Mouse (Mus musculus): ENCODE measurements around the gene Pakap. TPM values are rescaled to one million over a fixed set of nuclear protein-coding genes. Genes with fewer than 3 reads are reported as not detected.
A peak's percentile ranks its signal among the peaks of the same experiment; 100 is the strongest.

The Pakap gene
- polyA plus RNA-seq, 1 experiment from 2014 or later = 46.0 TPM

- no peak overlapping the region for H3K4me3 ChIP-seq (ENCODE audit: low read depth, low read length)
- H3K9ac ChIP-seq (ENCODE audit: low read depth, low read length) = no peak overlapping the region
- no peaks in the 10 kb centered on the region for H3K27me3 ChIP-seq (ENCODE audit: control insufficient read depth, insufficient read depth, low read length)
- H3K9me3 ChIP-seq (replicated peaks; ENCODE audit: control insufficient read depth, low read length) = no peaks in the 10 kb centered on the region; the same call in 1 of the 2 replicates
- peaks cover 13% of the 10 kb centered on the region for H3K4me1 ChIP-seq (ENCODE audit: control insufficient read depth, insufficient read depth, low read length)
- ATAC-seq (replicated peaks; ENCODE audit: insufficient number of reproducible peaks, low FRiP score, low TSS enrichment) = no peak
- no peak overlapping the region for H3K27ac ChIP-seq (ENCODE audit: low read depth, low read length)
- 81% methylated on average over 12 of the region's 12 CpGs for WGBS (ENCODE audit: insufficient replicate concordance)
- H3K4me2 ChIP-seq = no peak overlapping the region
- peaks cover 18% of the 10 kb centered on the region for H3K36me3 ChIP-seq (ENCODE audit: control insufficient read depth, insufficient read depth, low read length)
Observed at GRCm38 (mm10) chr4:57656388-57656787, 88.4 kb downstream of the Pakap start.

DNA sequence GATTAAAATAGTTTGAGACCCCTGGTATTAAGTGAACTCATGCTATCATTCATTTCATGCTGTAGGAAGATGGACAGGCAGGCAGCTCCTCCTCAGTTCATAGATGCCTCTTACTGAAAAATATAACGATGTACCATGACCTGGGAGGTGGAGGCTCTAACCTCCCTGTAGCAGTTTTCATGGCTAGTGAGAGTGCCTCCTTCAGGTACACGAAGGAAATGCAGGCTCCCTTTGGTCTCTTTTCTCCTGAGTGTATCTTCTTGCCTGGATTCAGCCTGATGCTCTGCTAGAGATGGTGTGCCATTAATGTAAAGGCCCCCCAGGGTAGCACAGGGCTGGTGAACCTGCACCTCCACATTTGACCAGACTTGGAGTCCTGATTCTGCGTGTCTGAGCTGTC, 88.9 kb downstream of the Pakap start:
- Histone ChIP-seq H3K9ac (ENCODE audit: low read depth, low read length) (no peak overlapping the region), H3K4me1 (ENCODE audit: control insufficient read depth, insufficient read depth, low read length) (peaks cover 13% of the 10 kb centered on the region), H3K27me3 (ENCODE audit: control insufficient read depth, insufficient read depth, low read length) (no peaks in the 10 kb centered on the region), H3K4me2 (no peak overlapping the region), H3K9me3 (replicated peaks; ENCODE audit: control insufficient read depth, low read length) (no peaks in the 10 kb centered on the region; the same call in 1 of the 2 replicates), H3K4me3 (ENCODE audit: low read depth, low read length) (no peak overlapping the region), H3K27ac (ENCODE audit: low read depth, low read length) (no peak overlapping the region), H3K36me3 (ENCODE audit: control insufficient read depth, insufficient read depth, low read length) (peaks cover 18% of the 10 kb centered on the region)
- WGBS (ENCODE audit: insufficient replicate concordance) = 69% methylated on average over 3 of the region's 3 CpGs
- ATAC-seq (replicated peaks; ENCODE audit: insufficient number of reproducible peaks, low FRiP score, low TSS enrichment) = no peak

DNA sequence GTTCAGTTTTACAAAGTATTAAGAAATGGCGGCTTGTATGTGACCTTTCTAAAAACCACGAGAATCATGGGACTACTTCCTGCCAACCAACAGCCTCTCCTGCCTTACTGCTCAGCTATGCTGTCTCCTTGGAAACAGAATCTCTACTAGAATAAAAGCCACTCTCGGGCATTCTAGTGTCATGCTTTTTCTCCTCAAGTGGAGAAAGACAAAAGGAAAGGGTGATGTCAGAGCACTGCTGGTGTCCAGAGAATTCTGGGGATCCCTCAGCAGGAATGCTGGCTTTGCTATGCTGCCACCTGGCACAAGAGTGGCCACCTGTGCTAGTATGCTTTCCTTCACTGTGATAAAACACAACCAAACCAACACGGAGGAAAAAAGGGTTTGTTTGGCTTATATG, 92.5 kb downstream of the Pakap start:
- 28% methylated on average over 4 of the region's 4 CpGs for WGBS (ENCODE audit: insufficient replicate concordance)
- peaks cover 6% of the 10 kb centered on the region for H3K36me3 ChIP-seq (ENCODE audit: control insufficient read depth, insufficient read depth, low read length)
- no peaks in the 10 kb centered on the region for H3K27me3 ChIP-seq (ENCODE audit: control insufficient read depth, insufficient read depth, low read length)
- no peak overlapping the region for H3K9ac ChIP-seq (ENCODE audit: low read depth, low read length)
- no peak for ATAC-seq (replicated peaks; ENCODE audit: insufficient number of reproducible peaks, low FRiP score, low TSS enrichment)
- no peak overlapping the region for H3K27ac ChIP-seq (ENCODE audit: low read depth, low read length)
- H3K4me3 ChIP-seq (ENCODE audit: low read depth, low read length) = no peak overlapping the region
- H3K4me2 ChIP-seq = no peak overlapping the region
- H3K4me1 ChIP-seq (ENCODE audit: control insufficient read depth, insufficient read depth, low read length) = peaks cover 13% of the 10 kb centered on the region
- H3K9me3 ChIP-seq (replicated peaks; ENCODE audit: control insufficient read depth, low read length) = no peaks in the 10 kb centered on the region

DNA sequence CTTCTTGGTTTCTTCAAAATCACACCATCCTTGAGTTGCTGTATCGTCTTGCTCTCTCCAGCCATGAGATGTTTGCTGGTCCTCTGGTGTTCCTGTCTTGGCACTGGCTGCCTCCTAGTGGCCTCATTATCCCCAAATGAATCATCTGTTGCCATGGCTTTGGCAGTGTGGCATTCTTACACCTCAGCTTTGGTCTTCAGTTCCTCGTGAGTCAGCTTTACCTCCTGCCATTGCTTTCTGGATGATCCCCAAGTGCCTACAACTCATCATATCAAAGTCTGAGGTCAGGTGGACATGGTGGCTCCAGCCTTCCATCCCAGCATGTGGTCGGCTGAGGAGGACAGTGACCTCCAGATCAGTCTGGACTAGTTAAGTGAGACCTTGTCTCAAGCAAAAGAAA, 98.1 kb downstream of the Pakap start:
- no peak overlapping the region for H3K4me3 ChIP-seq (ENCODE audit: low read depth, low read length)
- WGBS (ENCODE audit: insufficient replicate concordance) = 64% methylated on average over 3 of the region's 3 CpGs
- no peak overlapping the region for H3K27ac ChIP-seq (ENCODE audit: low read depth, low read length)
- no peaks in the 10 kb centered on the region for H3K27me3 ChIP-seq (ENCODE audit: control insufficient read depth, insufficient read depth, low read length)
- H3K4me2 ChIP-seq = no peak overlapping the region
- H3K9me3 ChIP-seq (replicated peaks; ENCODE audit: control insufficient read depth, low read length) = no peaks in the 10 kb centered on the region
- peaks cover 18% of the 10 kb centered on the region for H3K4me1 ChIP-seq (ENCODE audit: control insufficient read depth, insufficient read depth, low read length)
- H3K9ac ChIP-seq (ENCODE audit: low read depth, low read length) = no peak overlapping the region
- H3K36me3 ChIP-seq (ENCODE audit: control insufficient read depth, insufficient read depth, low read length) = no peaks in the 10 kb centered on the region; the same call in 1 of the 2 replicates
- no peak for ATAC-seq (replicated peaks; ENCODE audit: insufficient number of reproducible peaks, low FRiP score, low TSS enrichment)

DNA sequence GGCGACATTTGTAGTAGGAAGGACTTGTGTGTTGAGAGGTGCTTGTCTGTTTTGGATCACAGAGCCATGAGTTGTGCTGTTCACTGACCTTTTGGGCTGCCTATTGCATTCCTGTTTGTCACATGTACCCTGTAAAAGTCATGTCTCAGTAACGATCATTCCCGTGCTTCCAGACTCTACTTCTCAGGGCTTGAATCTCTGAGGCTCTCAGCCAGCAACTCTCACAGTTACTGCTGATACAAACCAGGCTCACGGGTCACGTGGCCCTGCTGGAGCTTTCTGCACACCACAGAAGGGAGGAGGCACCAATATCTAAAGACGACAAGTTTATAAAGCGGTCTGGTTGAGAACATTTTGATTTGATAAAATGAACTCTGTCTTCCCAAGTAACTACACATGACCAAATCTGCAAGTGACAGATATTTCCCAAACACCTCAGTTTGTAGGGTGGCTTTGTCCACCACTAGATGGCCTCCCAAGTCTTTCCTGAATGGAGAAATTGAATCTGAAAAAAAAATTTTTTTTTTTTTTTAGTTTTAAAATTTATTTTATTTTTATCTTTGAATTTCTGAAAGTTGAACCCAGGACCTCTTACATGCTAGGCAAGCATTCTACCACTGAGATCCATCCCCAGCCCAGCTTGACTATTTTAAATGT, 103.0 kb downstream of the Pakap start:
- Histone ChIP-seq H3K4me3 (ENCODE audit: low read depth, low read length) (no peak overlapping the region), H3K36me3 (ENCODE audit: control insufficient read depth, insufficient read depth, low read length) (no peaks in the 10 kb centered on the region; the same call in 1 of the 2 replicates), H3K27ac (ENCODE audit: low read depth, low read length) (peak overlapping the region; percentile 79), H3K4me1 (ENCODE audit: control insufficient read depth, insufficient read depth, low read length) (peaks cover 61% of the 10 kb centered on the region), H3K9me3 (replicated peaks; ENCODE audit: control insufficient read depth, low read length) (no peaks in the 10 kb centered on the region), H3K4me2 (peak overlapping the region; percentile 36), H3K9ac (ENCODE audit: low read depth, low read length) (no peak overlapping the region), H3K27me3 (ENCODE audit: control insufficient read depth, insufficient read depth, low read length) (no peaks in the 10 kb centered on the region)
- WGBS (ENCODE audit: insufficient replicate concordance) = 17% methylated on average over 7 of the region's 7 CpGs
- ATAC-seq (replicated peaks; ENCODE audit: insufficient number of reproducible peaks, low FRiP score, low TSS enrichment) = peak; percentile 55

DNA sequence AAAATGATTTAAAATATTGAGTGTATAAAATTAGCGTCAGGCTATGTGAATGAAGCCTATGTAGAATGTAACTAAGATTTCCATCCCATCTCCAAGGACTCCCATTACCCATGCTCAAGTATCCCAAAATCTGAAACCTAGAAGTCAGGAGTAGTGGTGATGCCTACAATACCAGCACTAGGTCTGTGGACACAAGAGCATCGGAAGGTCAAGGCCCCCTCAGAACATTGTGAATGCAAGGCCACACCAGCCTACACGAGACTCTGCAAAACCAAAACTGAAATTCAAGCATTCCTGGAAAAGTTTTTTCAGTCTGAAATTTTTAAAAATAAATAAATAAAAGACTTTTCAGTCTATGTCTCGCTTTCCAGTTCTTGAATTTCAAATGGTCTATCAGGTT, 104.6 kb downstream of the Pakap start:
- Histone ChIP-seq H3K4me1 (ENCODE audit: control insufficient read depth, insufficient read depth, low read length) (peaks cover 58% of the 10 kb centered on the region), H3K27ac (ENCODE audit: low read depth, low read length) (no peak overlapping the region), H3K9me3 (replicated peaks; ENCODE audit: control insufficient read depth, low read length) (no peaks in the 10 kb centered on the region), H3K9ac (ENCODE audit: low read depth, low read length) (no peak overlapping the region), H3K4me3 (ENCODE audit: low read depth, low read length) (no peak overlapping the region), H3K27me3 (ENCODE audit: control insufficient read depth, insufficient read depth, low read length) (no peaks in the 10 kb centered on the region), H3K36me3 (ENCODE audit: control insufficient read depth, insufficient read depth, low read length) (no peaks in the 10 kb centered on the region), H3K4me2 (no peak overlapping the region)
- WGBS (ENCODE audit: insufficient replicate concordance) = 76% methylated on average over 4 of the region's 4 CpGs
- ATAC-seq (replicated peaks; ENCODE audit: insufficient number of reproducible peaks, low FRiP score, low TSS enrichment) = no peak

DNA sequence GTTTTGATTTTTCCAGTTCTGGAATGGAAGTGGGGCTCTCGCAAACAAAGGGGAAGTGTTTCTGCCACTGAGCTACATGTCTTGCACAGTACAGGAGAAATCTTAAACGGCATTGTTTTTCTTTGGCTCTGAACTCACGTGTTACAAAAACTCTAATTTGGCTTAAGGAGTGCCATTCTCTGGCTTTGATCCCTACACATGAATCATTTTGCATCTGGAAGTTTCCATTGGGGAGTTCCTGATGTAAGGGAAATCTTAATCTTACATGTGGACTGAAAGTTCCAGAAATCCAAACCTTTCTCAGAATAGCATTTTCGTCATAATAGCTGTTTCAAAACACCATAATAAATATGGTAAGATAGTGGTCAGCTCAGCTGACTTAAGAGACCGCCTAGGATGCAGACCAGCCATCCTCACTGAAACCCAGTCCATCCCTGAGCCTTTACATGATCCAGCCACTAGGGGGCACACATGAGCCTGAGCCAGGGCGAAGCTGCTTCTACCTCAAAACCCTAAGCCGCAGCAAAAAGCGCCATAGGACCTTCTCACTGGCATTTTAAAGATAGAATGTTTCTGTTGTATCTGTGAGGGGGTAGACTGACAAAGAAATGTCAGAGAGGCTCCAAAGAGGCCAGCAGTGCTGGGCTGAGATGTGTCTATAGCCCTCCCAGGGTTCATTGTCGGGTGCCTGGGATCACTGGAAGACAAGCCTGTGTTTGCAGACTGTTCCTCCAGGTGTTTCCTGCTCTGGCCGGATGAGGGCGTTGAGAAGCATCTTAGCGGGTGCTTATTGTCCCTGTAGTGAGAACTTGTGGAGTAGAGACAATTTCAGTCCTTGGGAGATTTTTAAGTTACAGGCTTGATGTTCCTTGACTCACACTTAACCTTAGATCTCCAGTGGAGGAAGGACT, 105.3 kb downstream of the Pakap start:
- 17% methylated on average over 12 of the region's 12 CpGs for WGBS (ENCODE audit: insufficient replicate concordance)

GRCm38 (mm10) chr4:57674351-57674750, 106.4 kb downstream of the Pakap start:
- H3K4me2 ChIP-seq = no peak overlapping the region
- WGBS (ENCODE audit: insufficient replicate concordance) = 68% methylated on average over 7 of the region's 7 CpGs

More for the DNA sequence above, 105.3 kb downstream of the Pakap start:
- no peak for ATAC-seq (replicated peaks; ENCODE audit: insufficient number of reproducible peaks, low FRiP score, low TSS enrichment)
- Histone ChIP-seq H3K9me3 (replicated peaks; ENCODE audit: control insufficient read depth, low read length) (no peaks in the 10 kb centered on the region), H3K27me3 (ENCODE audit: control insufficient read depth, insufficient read depth, low read length) (no peaks in the 10 kb centered on the region), H3K36me3 (ENCODE audit: control insufficient read depth, insufficient read depth, low read length) (no peaks in the 10 kb centered on the region), H3K27ac (ENCODE audit: low read depth, low read length) (0 out of 2 replicates have a peak overlapping the region, but pooled peaks have one; percentile 12), H3K4me1 (ENCODE audit: control insufficient read depth, insufficient read depth, low read length) (peaks cover 58% of the 10 kb centered on the region), H3K4me3 (ENCODE audit: low read depth, low read length) (no peak overlapping the region), H3K4me2 (peak overlapping the region; percentile 40; the same call in 1 of the 2 replicates), H3K9ac (ENCODE audit: low read depth, low read length) (peak overlapping the region; percentile 34; the same call in 1 of the 2 replicates)

More at GRCm38 (mm10) chr4:57674351-57674750, 106.4 kb downstream of the Pakap start:
- no peaks in the 10 kb centered on the region for H3K9me3 ChIP-seq (replicated peaks; ENCODE audit: control insufficient read depth, low read length)
- H3K4me3 ChIP-seq (ENCODE audit: low read depth, low read length) = no peak overlapping the region
- peak overlapping the region; percentile 72 for H3K27ac ChIP-seq (ENCODE audit: low read depth, low read length)
- H3K36me3 ChIP-seq (ENCODE audit: control insufficient read depth, insufficient read depth, low read length) = no peaks in the 10 kb centered on the region
- ATAC-seq (replicated peaks; ENCODE audit: insufficient number of reproducible peaks, low FRiP score, low TSS enrichment) = no peak
- no peak overlapping the region for H3K9ac ChIP-seq (ENCODE audit: low read depth, low read length)
- H3K27me3 ChIP-seq (ENCODE audit: control insufficient read depth, insufficient read depth, low read length) = no peaks in the 10 kb centered on the region
- H3K4me1 ChIP-seq (ENCODE audit: control insufficient read depth, insufficient read depth, low read length) = peaks cover 60% of the 10 kb centered on the region
